Mouse (Mus musculus) regulatory T cell (primary cell): ENCODE results near the gene Smtnl1.

Source experiments
- in situ Hi-C: fragments of 300-600 bp; cut with MboI, MseI; formaldehyde crosslinking; loops from one replicate; pipeline ENCODE4 v1.15.1; 2025; ENCODE audit warnings: high pct_unique_total_duplicates

Smtnl1 gene

GRCm38 (mm10) chr2:84822552-84822951 lies at the start of gene Smtnl1:
Gene Smtnl1 (minus strand): TSS chr2:84822652.
- in situ Hi-C loops, result no loop called here

- in situ Hi-C loops, result loop anchor here (5.0 kb wide), 1 partner anchor 87 kb away; no protein-coding TSS in a partner anchor
Observed at GRCm38 (mm10) chr2:84870623-84871160, 48.2 kb upstream of the Smtnl1 start.

- in situ Hi-C loops, result no loop called here
Observed at GRCm38 (mm10) chr2:84868977-84869376, 46.5 kb upstream of the Smtnl1 start.

DNA sequence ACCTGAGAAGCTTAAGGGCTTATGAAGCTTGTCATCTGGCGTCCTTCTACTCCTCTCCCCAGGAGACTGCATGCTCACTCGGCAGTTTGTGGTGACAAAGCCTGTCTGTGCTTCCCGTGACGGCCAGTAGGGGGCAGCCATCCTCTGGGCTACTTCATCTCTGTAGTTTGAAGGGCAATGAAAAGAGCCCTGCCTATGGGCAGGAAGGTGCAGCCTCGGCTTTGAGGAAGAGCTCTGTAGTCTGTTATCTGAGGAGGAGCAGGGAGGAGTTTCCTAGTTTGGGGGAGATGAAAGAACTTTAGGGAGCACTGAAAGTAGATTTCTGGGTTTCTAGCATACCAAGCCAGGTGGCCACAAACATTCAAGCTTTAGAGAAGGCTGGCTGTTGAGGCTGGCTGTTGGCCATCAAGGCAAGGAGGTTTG lies 46.1 kb upstream of the Smtnl1 start:
- in situ Hi-C loops, result no loop called here

DNA sequence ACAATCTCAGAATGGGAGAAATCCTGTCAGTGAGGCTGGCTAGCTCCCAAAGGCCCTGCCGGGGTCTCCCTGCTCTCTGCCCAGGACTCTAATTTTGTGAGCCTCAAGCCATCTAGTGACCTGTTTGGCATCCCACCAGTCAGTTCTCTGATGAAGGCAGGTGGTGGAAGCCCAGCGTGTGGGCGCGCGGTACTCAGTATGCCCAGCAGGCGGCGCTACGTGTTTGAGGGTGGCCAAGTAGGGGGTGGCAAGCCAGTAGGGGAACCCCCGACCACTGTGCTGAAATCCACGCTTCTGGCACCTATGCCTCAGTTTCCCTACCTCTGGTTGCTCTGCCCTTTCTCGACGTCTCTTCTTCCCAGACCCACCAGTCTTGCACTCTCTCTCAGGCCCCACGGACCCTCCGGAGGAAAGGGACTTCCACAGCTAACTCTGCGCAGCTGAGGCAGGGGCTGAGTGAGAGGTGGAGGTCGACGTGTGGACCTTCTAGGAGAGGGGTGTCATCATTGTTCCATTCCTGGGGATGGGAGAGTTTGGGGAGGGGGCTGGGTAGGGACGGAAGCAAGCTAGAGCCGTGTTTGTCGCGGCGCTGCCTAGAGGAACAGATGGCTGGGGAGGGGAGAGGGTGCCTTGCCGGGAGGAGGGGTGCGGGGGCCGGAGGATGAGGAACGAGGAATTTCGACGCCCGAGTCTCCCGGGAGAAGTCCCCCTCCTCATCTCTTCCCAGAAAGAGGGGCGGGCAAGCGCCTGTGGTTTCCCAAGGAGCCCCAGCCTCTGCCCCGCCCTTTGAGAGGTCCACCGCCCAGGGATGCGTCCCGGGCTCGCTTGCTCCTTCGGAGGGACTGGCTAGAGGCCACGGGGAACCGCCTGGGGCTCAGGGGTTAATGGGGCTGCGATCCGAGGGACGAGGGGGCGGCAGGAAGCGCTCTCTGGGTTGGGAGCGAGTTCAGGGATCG lies 43.4 kb upstream of the Smtnl1 start:
- in situ Hi-C loops, result no loop called here

- in situ Hi-C loops, result no loop called here
Observed at GRCm38 (mm10) chr2:84862231-84862630, 39.8 kb upstream of the Smtnl1 start.

DNA sequence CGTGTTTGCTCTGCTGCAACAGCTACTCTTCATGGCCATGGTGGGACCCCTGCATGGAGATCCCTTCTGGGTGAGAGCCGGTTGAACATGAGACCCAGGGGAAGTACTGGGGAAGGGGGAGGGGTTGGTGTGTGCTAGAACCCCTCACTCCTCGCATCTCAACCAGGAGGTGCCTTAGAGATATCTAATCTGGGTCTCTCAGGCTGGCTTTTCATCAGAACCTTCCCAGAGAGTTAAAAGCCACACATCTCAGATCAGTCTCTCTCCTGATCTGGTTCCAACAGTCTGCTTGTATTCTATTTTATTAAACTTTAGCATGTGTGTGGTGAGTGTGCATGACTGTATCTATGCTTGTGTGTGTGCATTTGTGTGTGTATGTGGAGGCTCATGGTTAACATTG lies 39.0 kb upstream of the Smtnl1 start:
- in situ Hi-C loops, result no loop called here

DNA sequence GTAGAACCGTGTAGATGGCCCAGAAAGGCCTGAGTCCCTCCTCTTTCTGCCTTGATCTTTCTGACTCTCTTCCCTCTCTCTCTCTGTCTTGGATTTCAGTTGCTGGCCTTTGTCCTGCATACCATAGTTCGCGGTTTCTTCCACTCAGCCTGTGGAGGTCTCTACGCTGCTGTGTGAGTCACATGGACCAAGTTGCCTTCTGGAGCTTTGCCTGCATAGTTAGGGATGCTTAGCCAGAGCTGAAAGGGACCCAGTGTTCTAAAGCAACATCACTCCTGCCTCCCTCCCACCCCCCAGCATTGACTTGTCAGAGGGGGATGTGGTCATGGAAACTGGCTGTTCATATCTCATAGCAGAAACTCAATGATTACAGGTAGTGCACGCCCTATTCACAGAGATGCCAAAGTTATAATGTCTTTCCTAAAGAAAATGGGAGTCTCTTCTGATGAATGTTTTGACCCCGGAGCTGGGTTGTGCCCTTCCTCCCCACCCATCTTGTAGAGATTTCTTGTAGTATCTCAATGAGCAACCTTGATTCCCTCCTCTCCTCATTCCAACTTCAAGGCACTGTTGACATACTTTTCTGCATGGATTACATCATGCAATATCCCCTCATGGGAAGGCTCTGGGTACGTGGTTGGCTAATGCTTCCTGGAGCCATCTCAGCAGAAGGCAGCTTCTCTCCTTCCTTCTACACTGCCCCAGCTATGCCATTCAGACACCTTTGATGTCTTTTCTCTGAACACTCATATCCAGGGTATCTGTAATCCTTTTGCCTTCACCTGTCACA lies 37.7 kb upstream of the Smtnl1 start:
- in situ Hi-C loops, result no loop called here

DNA sequence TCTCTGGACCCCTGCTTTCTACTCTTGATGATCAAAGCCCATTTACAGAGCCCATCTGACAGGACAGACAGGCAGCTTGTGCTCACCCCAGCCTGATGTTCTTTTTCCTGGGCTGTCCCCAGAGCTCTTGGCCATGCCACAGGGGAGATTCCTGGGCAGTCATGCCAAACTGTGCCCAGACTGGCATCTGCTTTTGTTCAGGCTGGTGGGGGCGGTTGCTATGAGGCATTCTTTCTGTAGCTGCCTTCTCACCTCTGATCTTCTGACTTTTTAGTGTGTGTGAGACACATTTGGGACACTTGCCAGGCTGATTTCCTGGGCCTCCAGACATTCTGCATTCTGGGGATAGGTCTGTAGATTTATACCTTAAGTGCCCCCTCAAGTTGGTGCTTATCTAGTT lies 36.1 kb upstream of the Smtnl1 start:
- in situ Hi-C loops, result no loop called here

GRCm38 (mm10) chr2:84855732-84856131 lies 33.3 kb upstream of the Smtnl1 start:
- in situ Hi-C loops, result no loop called here

- in situ Hi-C loops, result no loop called here
Observed at GRCm38 (mm10) chr2:84851130-84852040, 28.9 kb upstream of the Smtnl1 start.

DNA sequence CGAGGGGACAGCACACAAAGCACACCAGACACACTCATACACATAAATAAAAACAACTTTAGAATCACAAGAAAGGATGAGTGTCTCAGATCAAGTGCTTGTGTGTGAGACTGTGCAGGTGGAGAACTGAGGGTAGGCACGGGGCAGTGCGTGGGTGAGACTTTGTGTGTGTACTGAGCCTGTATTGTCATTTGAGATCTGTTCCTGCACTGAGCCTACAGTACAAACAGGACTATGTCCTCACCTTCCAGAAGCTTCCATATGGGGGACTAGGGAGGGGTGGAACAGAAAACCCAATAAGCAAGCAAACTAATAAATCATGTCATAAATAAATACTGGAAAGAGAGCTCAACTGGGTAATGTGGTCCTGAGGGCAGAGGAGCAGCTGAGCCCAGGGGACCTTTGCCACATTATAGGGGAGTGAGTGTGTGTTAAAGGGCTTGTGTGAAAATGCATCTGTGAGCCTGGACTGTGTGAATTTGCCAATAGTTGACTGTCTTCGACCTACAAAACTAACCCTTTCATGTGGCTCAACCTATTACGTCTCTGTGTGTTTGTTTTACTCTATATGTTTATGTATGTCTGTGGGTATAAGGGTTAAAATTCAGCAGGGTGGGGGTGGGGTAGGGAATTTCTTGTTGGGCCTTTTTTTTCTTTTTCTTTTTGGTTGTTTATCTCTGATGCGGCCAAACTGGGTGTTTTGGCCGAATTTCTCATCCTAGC lies 28.1 kb upstream of the Smtnl1 start:
- in situ Hi-C loops, result no loop called here

DNA sequence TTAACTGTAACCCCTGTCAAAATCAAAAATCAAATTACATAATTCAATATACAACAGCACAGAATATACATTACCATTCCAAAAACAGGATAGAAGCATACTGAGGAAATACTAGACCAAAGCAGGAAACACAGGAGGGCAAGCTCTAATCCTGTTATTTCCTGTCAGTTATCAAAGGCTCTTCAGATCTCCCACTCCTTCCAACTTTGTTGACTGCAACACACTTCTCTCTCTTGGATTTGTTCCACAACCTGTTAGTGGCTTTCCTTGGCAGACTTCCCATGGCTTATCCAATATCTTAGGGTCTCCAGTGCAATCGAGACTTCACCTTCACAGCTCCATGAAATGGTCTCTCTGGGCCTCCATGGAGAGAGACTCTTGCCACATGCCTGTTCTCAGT lies 22.8 kb upstream of the Smtnl1 start:
- in situ Hi-C loops, result no loop called here

GRCm38 (mm10) chr2:84843654-84844053 lies 21.2 kb upstream of the Smtnl1 start:
- in situ Hi-C loops, result no loop called here

- in situ Hi-C loops, result no loop called here
Observed at GRCm38 (mm10) chr2:84841905-84842304, 19.5 kb upstream of the Smtnl1 start.

DNA sequence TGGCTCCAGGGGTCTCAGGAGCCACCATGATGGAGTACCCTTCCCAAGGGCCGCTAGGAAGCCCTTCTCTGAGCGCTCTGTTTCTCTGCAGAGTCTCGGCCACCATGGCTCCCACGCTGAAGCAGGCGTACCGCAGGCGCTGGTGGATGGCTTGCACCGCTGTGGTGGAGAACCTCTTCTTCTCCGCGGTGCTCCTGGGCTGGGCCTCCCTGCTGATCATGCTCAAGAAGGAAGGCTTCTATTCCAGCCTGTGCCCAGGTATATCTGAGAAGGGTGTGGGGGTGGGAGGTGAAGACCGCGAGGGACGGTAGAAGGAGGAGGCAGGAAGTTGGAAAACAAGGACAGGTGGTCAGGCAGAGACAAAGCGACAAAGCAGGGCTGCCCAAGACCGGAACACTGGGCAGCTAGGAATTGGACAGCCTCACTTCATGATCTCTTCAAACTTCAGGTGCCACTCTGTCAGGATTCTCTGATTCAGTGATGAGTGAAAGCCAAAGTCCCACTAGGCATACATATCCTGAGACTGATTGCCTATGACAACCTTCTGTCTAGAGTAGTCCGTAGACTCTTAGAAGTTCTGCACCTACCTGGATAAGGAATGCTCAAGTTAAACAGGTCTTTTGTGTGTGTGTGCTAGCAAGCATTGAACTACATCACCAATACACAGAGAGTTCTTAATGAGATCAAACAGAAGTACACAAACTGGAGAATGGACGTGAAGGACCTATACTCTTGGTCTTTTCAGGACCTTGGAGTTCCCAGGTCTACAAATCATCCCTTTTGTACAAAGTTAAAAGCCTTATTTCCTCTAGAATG lies 18.5 kb upstream of the Smtnl1 start:
- in situ Hi-C loops, result no loop called here

DNA sequence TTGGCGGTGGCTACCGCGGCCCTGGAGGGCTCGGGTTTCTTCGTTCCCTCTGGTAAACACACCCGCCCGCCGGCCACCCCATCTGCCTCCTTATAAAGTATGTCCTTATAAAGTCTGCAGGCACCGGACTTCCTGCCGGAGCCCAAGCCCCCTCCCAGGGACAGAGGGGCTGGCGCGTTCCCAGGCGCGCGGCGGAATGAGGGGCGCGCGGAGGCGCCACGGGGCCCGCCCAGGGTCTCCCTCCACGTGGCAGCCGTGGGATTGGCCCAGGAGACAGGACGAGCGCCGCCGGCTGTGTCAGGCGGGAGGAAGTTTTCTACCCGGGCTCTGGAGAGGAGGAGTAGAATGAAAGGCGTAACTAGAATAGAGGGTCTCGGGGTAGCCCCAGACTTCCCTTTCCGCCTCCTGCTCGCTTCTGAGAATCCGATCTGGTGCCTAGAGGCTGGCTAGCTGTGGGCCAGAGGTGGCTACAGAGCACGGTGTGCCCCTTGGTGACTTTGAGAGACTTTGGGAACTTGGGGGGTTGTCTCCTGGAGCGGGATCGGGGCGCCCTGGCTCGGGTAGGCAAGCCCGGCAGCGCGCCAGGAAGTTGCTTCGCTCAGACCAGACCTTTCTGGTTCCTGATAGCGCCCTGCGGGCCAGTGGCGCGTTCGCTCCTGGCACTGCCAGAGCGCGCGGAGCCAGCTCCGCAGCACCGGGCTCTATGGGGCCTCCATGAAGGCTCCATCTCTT lies 17.7 kb upstream of the Smtnl1 start:
- in situ Hi-C loops, result no loop called here

GRCm38 (mm10) chr2:84838993-84839980 lies 16.8 kb upstream of the Smtnl1 start:
- in situ Hi-C loops, result no loop called here
